Mouse (Mus musculus) heart, adult 2 months (tissue): ENCODE results near the gene Tnfrsf22.

Experiments used
- CTCF ChIP-seq: fragments of 200-600 bp; IDR thresholded peaks from 2 replicates; pipeline ENCODE4 v1.8.1; 2022; ENCODE audit warnings: antibody characterized with exemption, mild to moderate bottlenecking, moderate library complexity
- EP300 ChIP-seq: fragments of 200-500 bp; IDR thresholded peaks from 2 replicates; pipeline ENCODE4 v1.6.1; 2011; ENCODE audit warnings: low read depth, low read length, control low read depth; ENCODE audit not compliant: insufficient read depth

DNA sequence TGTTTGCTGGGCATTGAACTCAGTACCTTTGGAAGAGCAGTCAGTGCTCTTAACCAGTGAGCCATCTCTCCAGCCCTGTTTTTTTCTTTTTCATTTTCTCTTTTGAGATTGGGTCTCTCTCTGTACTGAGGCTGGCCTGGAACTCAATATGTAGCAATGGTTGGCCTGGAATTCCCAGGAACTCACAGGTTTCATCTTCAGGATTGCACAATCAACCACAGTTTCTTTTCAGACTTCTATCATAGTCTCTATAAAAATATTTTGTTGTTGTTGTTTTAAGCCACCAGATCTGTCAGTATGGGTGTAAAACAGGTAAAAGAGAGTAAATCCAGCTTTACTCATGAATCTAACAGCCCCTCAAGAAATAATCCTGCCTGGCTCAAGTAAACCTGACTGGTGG lies 11.3 kb upstream of the Tnfrsf22 start:
- TF ChIP-seq EP300 (no peak), CTCF (no peak)
